Mouse (Mus musculus): ENCODE measurements at regions not wholly inside any gene's neighbourhood (a gene's known extent, or its start where the extent isn't known, plus 50 kb on each side); places are given as distances from the start of the nearest gene placed in this dataset.

DNA sequence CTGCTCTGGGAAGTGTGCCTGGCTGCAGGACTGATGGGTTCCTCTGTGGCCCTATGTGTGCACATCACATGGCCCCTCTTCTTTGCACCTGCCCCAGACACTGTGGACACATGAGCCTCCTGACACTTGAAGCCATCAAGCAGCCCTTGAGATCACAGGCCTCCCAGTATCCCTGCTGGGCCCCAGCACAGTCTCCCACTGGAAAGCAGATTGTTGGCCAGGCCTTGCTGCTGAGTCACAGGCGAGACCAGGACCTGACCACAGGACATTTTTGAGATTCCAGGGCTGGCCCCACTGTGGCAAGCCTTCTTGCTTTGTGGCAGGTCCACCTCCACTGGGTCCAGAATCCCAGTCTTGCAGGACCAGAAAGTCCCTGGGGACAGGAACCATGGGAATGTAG lies 105.5 kb upstream of the Ccnd1 start:
- DNase-seq (ENCODE audit: low spot score in 2 of 2) = no peak

GRCm38 (mm10) chr7:145043455-145044149 lies 103.9 kb upstream of the Ccnd1 start:
- no peak for DNase-seq (ENCODE audit: low spot score in 2 of 2)

- DNase-seq (ENCODE audit: low spot score in 2 of 2) = no peak
Observed at GRCm38 (mm10) chr7:145040871-145041270, 101.1 kb upstream of the Ccnd1 start.

DNA sequence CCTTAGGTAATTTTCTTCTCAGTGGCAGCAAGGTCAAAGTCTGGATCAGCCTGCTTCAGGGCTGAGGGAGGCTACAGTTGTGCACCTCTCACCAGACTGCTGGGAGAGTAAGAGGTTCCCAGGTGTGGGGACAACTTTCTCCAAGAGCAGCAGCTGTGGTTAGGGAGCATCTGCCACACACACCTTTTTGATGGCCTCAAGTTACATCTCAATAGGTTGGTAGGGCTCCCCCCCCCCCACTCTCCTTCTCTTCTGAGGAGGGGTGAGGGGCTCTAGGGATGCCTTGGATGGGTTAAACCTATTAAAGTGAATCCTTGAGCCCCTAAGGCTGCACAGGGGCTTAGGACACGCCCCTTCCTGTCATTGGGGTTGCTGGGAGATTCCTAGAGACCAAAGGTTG lies 94.7 kb upstream of the Ccnd1 start:
- DNase-seq (ENCODE audit: low spot score in 2 of 2) = no peak

DNA sequence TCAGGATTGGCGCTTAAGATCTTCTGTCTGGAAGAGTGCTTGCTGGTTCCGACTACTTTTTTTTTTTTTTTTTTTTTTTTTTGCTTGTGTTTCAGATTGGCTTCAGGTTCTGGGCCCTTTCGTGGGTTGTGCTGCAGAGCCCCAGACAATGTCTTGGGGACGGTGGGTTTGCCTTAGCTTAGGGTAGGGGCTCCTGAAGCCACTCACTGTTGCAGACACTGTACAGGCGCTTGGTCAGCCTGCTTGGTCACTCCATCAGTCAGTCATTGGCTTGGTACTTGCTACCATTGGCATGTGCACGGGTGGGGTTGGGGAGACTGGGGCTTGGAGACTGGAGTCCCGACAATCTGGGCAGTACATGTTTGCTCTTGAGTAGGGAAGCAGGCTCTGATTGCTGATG lies 91.5 kb upstream of the Ccnd1 start:
- no peak for DNase-seq (ENCODE audit: low spot score in 2 of 2)

- DNase-seq (ENCODE audit: low spot score in 2 of 2) = peak; percentile 65 to 74
Observed at GRCm38 (mm10) chr7:145030635-145031141, 91.0 kb upstream of the Ccnd1 start.

DNA sequence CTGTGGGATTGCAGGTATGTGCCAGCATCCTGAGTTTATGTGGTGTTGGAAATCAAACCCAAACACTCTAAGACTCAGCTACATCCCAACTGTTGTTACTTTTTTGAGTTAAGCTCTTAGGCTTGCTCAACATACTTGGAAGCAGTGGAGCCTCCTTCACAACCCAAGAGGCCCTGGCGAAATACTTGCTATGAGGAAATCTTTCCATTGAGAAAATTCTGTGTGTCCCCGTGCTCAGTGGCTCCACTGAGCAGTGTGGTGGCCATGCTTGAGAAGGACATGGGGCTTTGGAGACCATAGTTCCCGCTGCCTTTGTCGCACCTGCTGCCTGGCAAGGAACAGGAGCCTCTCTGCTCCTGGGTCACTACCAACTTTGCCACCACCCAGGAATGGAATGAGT lies 89.9 kb upstream of the Ccnd1 start:
- no peak for DNase-seq (ENCODE audit: low spot score in 2 of 2)

DNA sequence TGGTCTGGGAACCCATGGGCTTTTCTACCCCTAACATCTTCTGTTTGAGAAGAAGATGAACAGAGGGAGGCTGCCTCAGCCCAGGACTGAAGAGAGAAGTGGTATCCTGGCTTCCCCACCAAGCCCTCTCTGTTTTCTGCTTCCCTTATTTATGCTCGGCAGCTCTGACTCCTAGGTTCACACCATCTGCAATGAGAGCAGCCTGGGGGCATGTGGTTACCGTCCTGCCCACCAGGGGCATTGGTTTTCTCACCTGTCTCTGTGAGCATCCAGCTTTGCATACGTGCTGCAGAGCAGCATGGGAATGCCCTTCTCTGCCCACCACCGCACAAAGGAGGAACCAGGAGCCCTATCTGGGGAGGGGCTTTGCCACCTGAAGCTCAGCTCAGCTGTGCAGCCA lies 89.4 kb upstream of the Ccnd1 start:
- DNase-seq (ENCODE audit: low spot score in 2 of 2) = peak in 1 of 2 experiments; percentile 16

GRCm38 (mm10) chr7:145027061-145027460 lies 87.3 kb upstream of the Ccnd1 start:
- DNase-seq (ENCODE audit: low spot score in 2 of 2) = peak in 1 of 2 experiments; percentile 8

- DNase-seq (ENCODE audit: low spot score in 2 of 2) = no peak
Observed at GRCm38 (mm10) chr7:145026014-145026285, 86.2 kb upstream of the Ccnd1 start.

- no peak for DNase-seq (ENCODE audit: low spot score in 2 of 2)
Observed at GRCm38 (mm10) chr7:145025186-145026013, 85.7 kb upstream of the Ccnd1 start.

GRCm38 (mm10) chr7:145024651-145025050 lies 84.9 kb upstream of the Ccnd1 start:
- DNase-seq (ENCODE audit: low spot score in 2 of 2) = no peak

DNA sequence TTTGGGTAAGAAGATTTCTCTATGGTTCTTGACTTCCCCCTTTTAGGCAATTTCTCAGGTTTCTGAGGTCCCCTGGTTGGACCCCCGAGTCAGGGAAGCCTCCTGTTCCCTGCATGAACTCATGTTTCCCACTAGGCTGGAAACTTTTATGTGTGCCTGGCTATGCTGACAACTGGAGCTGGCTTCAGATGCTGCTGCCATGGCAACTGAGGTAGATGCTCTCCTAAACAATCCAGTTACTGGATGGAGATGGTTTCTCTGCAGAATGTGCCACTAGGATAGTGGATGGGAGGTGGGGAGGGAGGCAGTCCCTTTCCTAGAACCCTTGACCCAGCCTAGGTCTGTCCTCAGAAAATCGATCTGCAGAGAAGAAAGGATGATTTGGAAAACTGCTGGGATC lies 79.4 kb upstream of the Ccnd1 start:
- no peak for DNase-seq (ENCODE audit: low spot score in 2 of 2)

DNA sequence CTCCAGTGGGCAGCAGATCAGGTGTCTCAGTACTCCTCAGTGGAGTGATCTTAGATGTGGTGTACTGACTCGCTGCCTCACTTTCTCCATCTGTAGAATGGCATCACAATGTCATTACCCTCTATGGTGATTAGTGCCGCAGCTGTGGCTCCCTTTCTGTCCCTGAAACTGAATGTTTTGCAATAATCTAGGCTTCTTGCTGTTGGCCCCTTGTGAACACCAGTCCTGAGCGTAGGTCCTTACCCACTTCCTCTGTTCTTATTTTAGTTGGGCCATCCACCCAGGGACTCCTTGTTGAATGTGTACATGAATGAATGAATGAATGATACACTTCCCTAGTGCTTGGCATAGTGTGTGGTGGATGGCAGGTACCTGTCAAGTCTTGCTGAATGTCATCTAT lies 78.4 kb upstream of the Ccnd1 start:
- DNase-seq (ENCODE audit: low spot score in 2 of 2) = no peak

GRCm38 (mm10) chr7:145015463-145016085 lies 75.8 kb upstream of the Ccnd1 start:
- DNase-seq (ENCODE audit: low spot score in 2 of 2) = no peak

GRCm38 (mm10) chr7:145010757-145011156 lies 71.0 kb upstream of the Ccnd1 start:
- DNase-seq (ENCODE audit: low spot score in 2 of 2) = no peak

DNA sequence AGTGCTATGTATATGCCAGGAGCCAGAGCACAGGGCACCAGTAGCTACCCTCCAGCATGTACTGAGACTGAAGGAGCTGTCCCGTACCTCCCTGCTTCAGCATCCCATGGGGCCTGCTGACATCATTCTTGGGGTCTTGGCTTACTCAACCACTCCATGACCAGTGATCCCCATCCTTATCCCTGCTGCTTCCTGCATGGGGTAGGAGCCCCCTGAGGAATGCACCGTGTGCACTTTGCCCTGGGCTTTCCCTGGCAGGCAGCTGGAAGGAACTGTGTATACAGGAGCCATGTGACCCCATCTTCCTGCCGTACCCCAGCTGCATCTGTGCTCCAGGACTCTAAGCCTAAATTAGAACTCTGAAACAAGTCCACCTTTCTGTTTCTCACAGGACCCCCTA lies 70.3 kb upstream of the Ccnd1 start:
- no peak for DNase-seq (ENCODE audit: low spot score in 2 of 2)

DNA sequence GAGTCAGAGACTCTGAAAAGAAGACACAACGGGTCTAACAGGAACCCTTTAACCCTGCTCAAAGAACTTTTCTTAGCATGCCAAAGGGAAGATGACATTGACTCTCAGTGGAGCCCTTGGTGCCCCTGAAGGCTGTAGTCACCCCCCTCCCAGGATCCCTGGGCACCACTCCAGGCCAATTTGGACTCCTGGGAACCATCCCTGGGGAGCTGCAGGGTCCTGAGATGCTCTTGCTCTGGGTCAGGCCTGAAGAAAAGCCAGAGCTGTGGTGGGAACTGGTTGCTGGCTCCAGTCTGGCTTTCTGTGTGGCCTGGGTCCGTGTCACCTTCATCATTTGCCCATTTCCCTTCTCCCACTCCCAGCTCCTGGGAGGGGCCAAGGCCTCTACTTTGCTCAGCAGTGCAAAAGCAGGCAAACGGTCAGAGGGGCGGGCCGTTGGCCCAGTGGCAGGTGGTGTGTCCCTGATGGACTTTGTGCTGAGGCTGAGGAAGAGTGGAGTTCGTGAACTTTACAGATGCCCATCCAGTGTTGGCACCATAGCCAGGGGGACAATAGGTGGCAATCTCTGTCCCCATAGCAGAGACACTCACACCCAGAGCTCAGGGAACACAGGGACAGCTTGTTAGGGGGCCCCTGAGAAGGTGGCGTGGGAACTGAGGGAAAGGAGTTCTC lies 69.1 kb upstream of the Ccnd1 start:
- no peak for DNase-seq (ENCODE audit: low spot score in 2 of 2)

GRCm38 (mm10) chr7:145007216-145007615 lies 67.5 kb upstream of the Ccnd1 start:
- DNase-seq (ENCODE audit: low spot score in 2 of 2) = no peak

- DNase-seq (ENCODE audit: low spot score in 2 of 2) = no peak
Observed at GRCm38 (mm10) chr7:145001503-145002084, 61.9 kb upstream of the Ccnd1 start.

DNA sequence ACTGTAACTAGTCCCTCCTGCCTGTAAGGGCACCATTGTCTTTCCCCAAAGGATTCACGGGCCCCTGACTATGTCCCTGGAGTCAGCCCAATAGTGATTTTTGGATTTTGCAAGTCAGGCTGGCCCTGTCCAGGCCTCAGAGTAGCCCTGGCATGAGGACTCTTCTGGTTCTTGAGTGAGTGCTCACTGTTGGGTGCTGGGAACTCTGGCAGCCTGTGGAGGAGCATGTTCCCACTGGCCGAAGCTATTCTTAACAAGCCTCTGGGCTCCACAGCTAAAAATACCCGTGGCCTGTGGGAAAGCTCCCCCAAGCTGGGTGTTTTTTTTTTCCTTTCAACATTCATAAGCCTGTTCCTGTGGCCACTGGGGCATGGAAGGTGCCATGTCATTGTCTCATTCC lies 60.0 kb upstream of the Ccnd1 start:
- no peak for DNase-seq (ENCODE audit: low spot score in 2 of 2)

DNA sequence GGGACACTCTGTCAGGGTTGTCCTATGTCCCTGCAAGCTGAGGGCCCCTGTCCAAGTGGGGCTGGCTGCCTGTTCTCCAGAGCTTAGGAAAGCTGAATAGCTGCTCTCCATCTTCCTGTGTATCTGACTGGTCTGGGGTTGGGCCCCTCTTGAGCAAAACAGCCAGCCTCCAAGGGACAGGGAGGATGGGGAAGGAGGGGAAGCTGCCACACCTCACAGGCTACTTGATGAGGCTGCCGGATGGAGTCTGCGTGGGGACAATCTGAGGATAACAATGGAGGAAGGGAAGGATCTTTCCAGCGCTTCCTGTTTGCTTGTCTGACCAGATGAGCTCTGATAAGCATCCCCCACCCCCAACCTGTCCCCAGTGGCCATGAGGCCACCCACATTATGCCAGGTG lies 57.1 kb upstream of the Ccnd1 start:
- no peak for DNase-seq (ENCODE audit: low spot score in 2 of 2)
